Mouse (Mus musculus) heart, embryonic 10.5 days (tissue): Measurements from ENCODE around the gene Taco1. TPM values are rescaled to one million over a fixed set of nuclear protein-coding genes. Genes with fewer than 3 reads are reported as not detected.
A peak's percentile ranks its signal among the peaks of the same experiment; 100 is the strongest.

Experiments
- DNase-seq: peaks from one replicate; pipeline ENCODE4 v3.0.0-alpha.2; 2017; ENCODE audit warnings: low spot score
- H3K27ac ChIP-seq: fragments of 300-500 bp; sonication (generic); 2 replicates; pipeline ENCODE4 v1.5.1; 2016; ENCODE audit warnings: mild to moderate bottlenecking
- H3K27me3 ChIP-seq: fragments of 300-500 bp; sonication (generic); 2 replicates; pipeline ENCODE4 v1.6.1; 2016; ENCODE audit warnings: mild to moderate bottlenecking; ENCODE audit not compliant: poor library complexity, insufficient read depth, severe bottlenecking
- H3K36me3 ChIP-seq: fragments of 300-500 bp; sonication (generic); 2 replicates; pipeline ENCODE4 v1.6.1; 2016; ENCODE audit warnings: mild to moderate bottlenecking, moderate library complexity
- H3K4me1 ChIP-seq: fragments of 300-500 bp; sonication (generic); 2 replicates; pipeline ENCODE4 v1.6.1; 2016; ENCODE audit warnings: mild to moderate bottlenecking
- H3K4me3 ChIP-seq: fragments of 300-500 bp; sonication (generic); 2 replicates; pipeline ENCODE4 v1.5.1; 2016; ENCODE audit warnings: mild to moderate bottlenecking, moderate library complexity
- H3K9me3 ChIP-seq: fragments of 300-500 bp; sonication (generic); 2 replicates; pipeline ENCODE4 v1.6.1; 2016; ENCODE audit warnings: mild to moderate bottlenecking, moderate library complexity
- WGBS: fragments of 180-500 bp; shearing (Covaris S2); methylation state at CpG from one replicate; pipeline ENCODE4 v1.1.7; 2016; 5-methylcytosine and 5-hydroxymethylcytosine counted together
- polyA plus RNA-seq: library from polyadenylated mRNA; unstranded; fragments of >200 nt; fragmentation: Nextera tagmentation; extraction: Ambion mirVana; gene quantifications from 2 replicates; pipeline ENCODE4 v1.2.1, GENCODE M21; 2016

Gene Taco1
- polyA plus RNA-seq, 1 experiment from 2014 or later, result 11.6 TPM

- 84% methylated on average over 3 of the region's 3 CpGs for WGBS
- no peak for DNase-seq
- Histone ChIP-seq H3K4me3 (no peak overlapping the region), H3K9me3 (no peaks in the 10 kb centered on the region), H3K36me3 (peaks cover 25% of the 10 kb centered on the region), H3K4me1 (no peaks in the 10 kb centered on the region), H3K27ac (no peak overlapping the region), H3K27me3 (no peaks in the 10 kb centered on the region)
Observed at GRCm38 (mm10) chr11:106073774-106074173, 7.9 kb downstream of the Taco1 start.

GRCm38 (mm10) chr11:106076321-106076720 lies 10.5 kb downstream of the Taco1 start:
- WGBS, result 5% methylated on average over 4 of the region's 4 CpGs
- no peaks in the 10 kb centered on the region for H3K4me1 ChIP-seq
- no peaks in the 10 kb centered on the region for H3K27me3 ChIP-seq
- no peaks in the 10 kb centered on the region for H3K9me3 ChIP-seq
- H3K4me3 ChIP-seq, result no peak overlapping the region
- H3K27ac ChIP-seq, result no peak overlapping the region
- peaks cover 22% of the 10 kb centered on the region for H3K36me3 ChIP-seq
- DNase-seq, result peak; percentile 88

- peak within 1 kb of the TSS; percentile 95 for H3K4me3 ChIP-seq
- peak; percentile 100 for DNase-seq
- WGBS, result 1% methylated on average over 69 of the region's 69 CpGs
- peak within 1 kb of the TSS; percentile 97 for H3K27ac ChIP-seq
- H3K4me1 ChIP-seq, result peaks cover 19% of the 10 kb centered on the region; the same call in 1 of the 2 replicates
- H3K9me3 ChIP-seq, result no peaks in the 10 kb centered on the region
- no peaks in the 10 kb centered on the region for H3K27me3 ChIP-seq
- H3K36me3 ChIP-seq, result no peaks in the 10 kb centered on the region
Observed at GRCm38 (mm10) chr11:106083708-106084701, 18.1 kb downstream of the Taco1 start, which contains the start of gene Map3k3. TSS of gene Map3k3 (plus strand) at chr11:106084613.

- no peaks in the 10 kb centered on the region for H3K9me3 ChIP-seq
Observed at GRCm38 (mm10) chr11:106084911-106085561, 19.2 kb downstream of the Taco1 start.

GRCm38 (mm10) chr11:106098223-106098622 lies 32.4 kb downstream of the Taco1 start:
- 83% methylated on average over 1 of the region's 1 CpGs for WGBS
- Histone ChIP-seq H3K4me1 (no peaks in the 10 kb centered on the region), H3K4me3 (no peak overlapping the region), H3K27ac (0 out of 2 replicates have a peak overlapping the region, but pooled peaks have one; percentile 52), H3K9me3 (no peaks in the 10 kb centered on the region), H3K27me3 (no peaks in the 10 kb centered on the region), H3K36me3 (peaks cover 19% of the 10 kb centered on the region)
- no peak for DNase-seq

More at GRCm38 (mm10) chr11:106084911-106085561, 19.2 kb downstream of the Taco1 start:
- peak overlapping the region; percentile 97 for H3K27ac ChIP-seq
- under 1% methylated on average over 61 of the region's 61 CpGs for WGBS
- H3K27me3 ChIP-seq, result no peaks in the 10 kb centered on the region
- H3K4me3 ChIP-seq, result peak overlapping the region; percentile 95
- peaks cover 19% of the 10 kb centered on the region; the same call in 1 of the 2 replicates for H3K4me1 ChIP-seq
- peak; percentile 82 for DNase-seq
- no peaks in the 10 kb centered on the region for H3K36me3 ChIP-seq

GRCm38 (mm10) chr11:106102866-106103265 lies 37.0 kb downstream of the Taco1 start:
- Histone ChIP-seq H3K27me3 (no peaks in the 10 kb centered on the region), H3K9me3 (no peaks in the 10 kb centered on the region), H3K4me1 (no peaks in the 10 kb centered on the region), H3K27ac (no peak overlapping the region), H3K4me3 (no peak overlapping the region), H3K36me3 (peaks cover 30% of the 10 kb centered on the region)
- 89% methylated on average over 3 of the region's 3 CpGs for WGBS
- no peak for DNase-seq

- H3K36me3 ChIP-seq, result peaks cover 28% of the 10 kb centered on the region
Observed at GRCm38 (mm10) chr11:106106047-106106587, 40.3 kb downstream of the Taco1 start.

GRCm38 (mm10) chr11:106111688-106112087 lies 45.8 kb downstream of the Taco1 start:
- no peaks in the 10 kb centered on the region for H3K4me1 ChIP-seq
- H3K36me3 ChIP-seq, result peaks cover 38% of the 10 kb centered on the region
- DNase-seq, result no peak
- no peaks in the 10 kb centered on the region for H3K27me3 ChIP-seq
- H3K4me3 ChIP-seq, result no peak overlapping the region
- no peaks in the 10 kb centered on the region for H3K9me3 ChIP-seq
- H3K27ac ChIP-seq, result no peak overlapping the region

More at GRCm38 (mm10) chr11:106106047-106106587, 40.3 kb downstream of the Taco1 start:
- 78% methylated on average over 8 of the region's 8 CpGs for WGBS
- no peaks in the 10 kb centered on the region for H3K27me3 ChIP-seq
- no peak overlapping the region for H3K27ac ChIP-seq
- no peaks in the 10 kb centered on the region for H3K4me1 ChIP-seq
- no peaks in the 10 kb centered on the region for H3K9me3 ChIP-seq
- DNase-seq, result no peak
- no peak overlapping the region for H3K4me3 ChIP-seq

GRCm38 (mm10) chr11:106122221-106122620 lies 56.4 kb downstream of the Taco1 start:
- H3K36me3 ChIP-seq, result peaks cover 72% of the 10 kb centered on the region
- H3K27ac ChIP-seq, result no peak overlapping the region
- H3K9me3 ChIP-seq, result no peaks in the 10 kb centered on the region
- H3K27me3 ChIP-seq, result no peaks in the 10 kb centered on the region
- 87% methylated on average over 5 of the region's 5 CpGs for WGBS
- DNase-seq, result no peak
- H3K4me1 ChIP-seq, result no peaks in the 10 kb centered on the region
- no peak overlapping the region for H3K4me3 ChIP-seq

- Histone ChIP-seq H3K9me3 (no peaks in the 10 kb centered on the region), H3K36me3 (peaks cover 67% of the 10 kb centered on the region), H3K27ac (no peak overlapping the region), H3K27me3 (no peaks in the 10 kb centered on the region), H3K4me3 (no peak overlapping the region), H3K4me1 (no peaks in the 10 kb centered on the region)
- no peak for DNase-seq
- 65% methylated on average over 3 of the region's 3 CpGs for WGBS
Observed at GRCm38 (mm10) chr11:106122736-106123135, 56.9 kb downstream of the Taco1 start.
